Mouse (Mus musculus) G1E (cell line): ENCODE data around the gene Iffo1.

Experiments
- CTCF ChIP-seq: IDR thresholded peaks from 2 replicates; pipeline ENCODE4 v1.5.1; 2012; ENCODE audit warnings: low read depth, low read length, inconsistent platforms, mixed read lengths
- GATA1 ChIP-seq: IDR thresholded peaks from 2 replicates; pipeline ENCODE4 v1.6.1; 2012; ENCODE audit warnings: borderline replicate concordance, low read length, inconsistent platforms, mixed read lengths
- GATA2 ChIP-seq: IDR thresholded peaks from 2 replicates; pipeline ENCODE4 v1.6.1; 2012; ENCODE audit warnings: low read depth, low read length, inconsistent platforms, borderline replicate concordance
- POLR2AphosphoS5 ChIP-seq: IDR thresholded peaks from 2 replicates; pipeline ENCODE4 v1.6.1; 2012; ENCODE audit warnings: low read depth, low read length, inconsistent platforms; ENCODE audit not compliant: insufficient replicate concordance
- TAL1 ChIP-seq: conservative IDR thresholded peaks from 2 replicates; pipeline ENCODE4 v1.6.1; 2012; ENCODE audit warnings: low read depth, low read length, inconsistent platforms, mixed read lengths

DNA sequence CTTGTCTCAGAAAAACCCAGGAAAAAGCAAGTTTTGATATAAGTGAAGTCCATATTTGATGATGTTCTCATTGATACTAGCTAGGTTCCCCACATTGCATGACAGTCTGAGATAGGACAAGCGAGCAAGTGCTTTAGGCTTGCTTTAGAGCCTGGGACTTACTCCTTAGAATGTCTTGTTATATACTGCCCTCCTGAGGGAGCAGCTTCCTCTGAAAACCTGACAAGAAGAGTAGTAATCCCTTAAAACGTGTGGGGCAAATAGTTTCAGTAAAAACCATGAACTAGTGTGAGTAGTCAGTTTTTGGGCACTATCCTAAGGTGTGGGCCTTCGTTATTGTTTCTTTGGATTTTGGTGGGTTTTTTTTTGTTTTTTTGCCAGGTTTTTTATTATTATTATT, 1.9 kb upstream of the Iffo1 start:
- no peak for TF ChIP-seq CTCF
- TF ChIP-seq TAL1 = no peak
- no peak for TF ChIP-seq POLR2AphosphoS5
- TF ChIP-seq GATA1 = no peak
- TF ChIP-seq GATA2 = no peak
